26 mouse cellular contexts compared by ENCODE assay signal in the genomic region with DNA sequence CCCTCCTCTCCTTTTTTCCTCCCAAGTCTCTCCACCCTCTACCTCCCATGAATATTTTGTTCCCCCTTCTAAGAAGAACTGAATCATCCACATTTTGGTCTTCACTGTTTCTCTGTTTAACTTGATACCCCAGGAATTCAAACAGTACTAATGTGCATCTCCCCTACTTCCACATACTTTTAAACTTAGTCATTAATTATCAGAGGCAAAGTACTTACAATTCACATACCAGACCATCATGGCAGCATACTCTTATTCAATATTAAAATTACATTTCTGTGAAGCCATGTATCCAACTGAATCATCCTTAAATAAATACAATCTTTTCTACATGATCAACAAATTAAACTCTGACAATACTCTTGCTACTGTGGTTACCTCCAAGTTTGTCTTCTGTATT.
"Had no signal": no experiment of that assay in that cellular context is flagged by ENCODE, and none has a peak within 500 bp of the region (broad histone marks: within the 10 kb centered on the region; RNA-seq: fewer than 3 reads in every experiment).

No protein-coding gene starts in this region.

- H3K9ac ChIP-seq: embryonic facial prominence, embryonic 12.5 days; embryonic facial prominence, embryonic 13.5 days; embryonic facial prominence, embryonic 15.5 days; forebrain, embryonic 12.5 days; forebrain, embryonic 13.5 days; forebrain, embryonic 15.5 days; forebrain, postnatal 0 days had no signal

- H3K36me3 ChIP-seq: embryonic facial prominence, embryonic 10.5 days; embryonic facial prominence, embryonic 12.5 days; embryonic facial prominence, embryonic 13.5 days; embryonic facial prominence, embryonic 15.5 days; forebrain, embryonic 10.5 days; forebrain, embryonic 12.5 days; forebrain, embryonic 15.5 days had no signal

- DNase-seq: cerebellum, adult 9-11 months; cerebellum, postnatal 10 days; cerebellum, postnatal 14 days; cerebellum, postnatal 25 days; cerebellum, postnatal 36 days; embryo, embryonic 11 days; forebrain, postnatal 0 days; gastrocnemius, adult 2 months; gastrocnemius, postnatal 10 days; gastrocnemius, postnatal 14 days; gastrocnemius, postnatal 25 days; gastrocnemius, postnatal 36 days; heart, adult 11 months; heart, adult 18-20 months; heart, adult 2 months had no signal

- H3K4me3 ChIP-seq: embryonic facial prominence, embryonic 10.5 days; embryonic facial prominence, embryonic 12.5 days; embryonic facial prominence, embryonic 13.5 days; embryonic facial prominence, embryonic 15.5 days; erythroblast, embryonic 14.5 days; forebrain, embryonic 10.5 days; forebrain, embryonic 12.5 days; forebrain, embryonic 13.5 days; forebrain, embryonic 15.5 days; gastrocnemius, adult 2 months; heart, adult 2 months had no signal

- ATAC-seq: forebrain, embryonic 13.5 days; forebrain, embryonic 14.5 days; forebrain, embryonic 15.5 days; forebrain, embryonic 16.5 days; forebrain, postnatal 0 days had no signal

- H3K27ac ChIP-seq: embryonic facial prominence, embryonic 10.5 days; embryonic facial prominence, embryonic 12.5 days; embryonic facial prominence, embryonic 13.5 days; embryonic facial prominence, embryonic 15.5 days; forebrain, embryonic 10.5 days; forebrain, embryonic 12.5 days; forebrain, embryonic 13.5 days; forebrain, embryonic 15.5 days; gastrocnemius, adult 2 months; heart, adult 2 months had no signal

- H3K4me2 ChIP-seq: embryonic facial prominence, embryonic 12.5 days; embryonic facial prominence, embryonic 13.5 days; embryonic facial prominence, embryonic 15.5 days; forebrain, embryonic 12.5 days; forebrain, embryonic 13.5 days; forebrain, embryonic 15.5 days had no signal

- H3K27me3 ChIP-seq: embryonic facial prominence, embryonic 13.5 days; embryonic facial prominence, embryonic 15.5 days; forebrain, embryonic 12.5 days; forebrain, embryonic 13.5 days; forebrain, embryonic 15.5 days had no signal

- H3K4me1 ChIP-seq: embryonic facial prominence, embryonic 12.5 days; embryonic facial prominence, embryonic 15.5 days; forebrain, embryonic 10.5 days; forebrain, embryonic 12.5 days; forebrain, embryonic 13.5 days; forebrain, embryonic 15.5 days had no signal

- H3K9me3 ChIP-seq: embryonic facial prominence, embryonic 10.5 days; embryonic facial prominence, embryonic 12.5 days; embryonic facial prominence, embryonic 13.5 days; embryonic facial prominence, embryonic 15.5 days; forebrain, embryonic 10.5 days; forebrain, embryonic 12.5 days; forebrain, embryonic 13.5 days; forebrain, embryonic 15.5 days had no signal
